Mouse (Mus musculus): ENCODE measurements at regions not wholly inside any gene's neighbourhood (a gene's known extent, or its start where the extent isn't known, plus 50 kb on each side); places are given as distances from the start of the nearest gene placed in this dataset.

DNA sequence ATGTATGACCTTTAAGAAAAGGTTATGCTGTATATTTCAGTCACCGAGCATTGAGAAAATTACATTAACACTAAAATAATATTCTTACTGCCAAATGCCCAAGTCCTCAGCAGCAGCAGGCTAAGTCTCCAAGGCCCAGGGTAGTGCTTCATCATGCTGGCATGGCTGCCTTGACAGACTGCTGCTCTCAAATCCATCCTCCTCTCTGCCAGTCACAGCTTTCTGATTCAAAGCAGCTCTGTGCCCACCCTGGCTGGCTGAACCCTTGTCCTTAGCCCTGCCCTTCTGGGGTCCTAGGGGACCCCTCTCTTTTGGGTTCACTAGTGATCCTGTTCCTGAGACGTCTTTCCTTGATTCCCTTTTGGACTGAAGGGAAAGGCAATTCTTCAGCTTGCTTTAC is 251.0 kb downstream of the Gm10295 start:
- H3K27me3 ChIP-seq (ENCODE audit: insufficient read depth, low read length): no peaks in the 10 kb centered on the region
- H3K4me3 ChIP-seq (replicated peaks; ENCODE audit: low read length): no peak overlapping the region
- no peaks in the 10 kb centered on the region for H3K9me3 ChIP-seq (ENCODE audit: low read length)
- TF ChIP-seq NANOG (IDR thresholded peaks at IDR 0.05; ENCODE audit: borderline replicate concordance, low read length) (no peak), POU5F1 (IDR thresholded peaks at IDR 0.05; ENCODE audit: borderline replicate concordance, low read length) (no peak), CTCF (conservative IDR thresholded peaks at IDR 0.05; ENCODE audit: low read length) (no peak)
- no peaks in the 10 kb centered on the region for H3K4me1 ChIP-seq (replicated peaks; ENCODE audit: low read depth, low read length)
- no peaks in the 10 kb centered on the region for H3K36me3 ChIP-seq (ENCODE audit: insufficient read depth, low read length)

- Histone ChIP-seq H3K27me3 (ENCODE audit: insufficient read depth, low read length) (no peaks in the 10 kb centered on the region), H3K4me1 (replicated peaks; ENCODE audit: low read depth, low read length) (no peaks in the 10 kb centered on the region), H3K4me3 (replicated peaks; ENCODE audit: low read length) (no peak overlapping the region), H3K36me3 (ENCODE audit: insufficient read depth, low read length) (no peaks in the 10 kb centered on the region), H3K9me3 (ENCODE audit: low read length) (no peaks in the 10 kb centered on the region)
- TF ChIP-seq POU5F1 (IDR thresholded peaks at IDR 0.05; ENCODE audit: borderline replicate concordance, low read length) (no peak), CTCF (conservative IDR thresholded peaks at IDR 0.05; ENCODE audit: low read length) (no peak), NANOG (IDR thresholded peaks at IDR 0.05; ENCODE audit: borderline replicate concordance, low read length) (no peak)
Observed at GRCm38 (mm10) chr7:71098276-71098675, 253.0 kb downstream of the Gm10295 start.

DNA sequence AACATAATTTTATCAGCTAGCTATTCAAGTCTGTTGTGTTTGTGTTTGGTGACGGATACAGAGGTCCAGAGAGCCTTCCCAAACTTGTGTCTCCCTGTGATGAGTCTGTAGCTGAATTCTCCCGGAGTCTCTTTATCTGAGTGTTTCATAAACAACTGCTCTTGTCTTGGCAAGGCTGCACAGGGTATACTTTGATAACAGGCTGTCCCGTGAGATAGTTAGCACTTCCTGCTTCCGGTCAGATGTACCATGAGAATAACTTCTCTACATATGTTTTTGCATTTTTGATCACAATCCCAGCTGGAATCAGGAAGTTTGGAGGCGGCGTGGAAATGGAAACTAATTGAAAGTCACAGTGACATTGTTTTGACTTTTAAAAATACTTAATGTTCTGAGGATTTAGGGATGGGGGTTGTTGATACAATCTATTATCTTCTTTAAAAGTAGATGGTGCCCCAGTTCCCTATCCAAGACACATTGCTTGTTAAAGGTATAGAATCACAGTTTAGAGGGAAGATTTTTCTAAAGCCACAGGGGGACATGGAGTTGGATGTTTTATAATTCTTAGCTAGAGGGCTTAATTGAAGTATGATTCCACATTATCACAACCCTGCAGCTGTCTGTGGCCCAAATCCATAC is 257.9 kb downstream of the Gm10295 start:
- Histone ChIP-seq H3K36me3 (ENCODE audit: insufficient read depth, low read length) (no peaks in the 10 kb centered on the region), H3K27me3 (ENCODE audit: insufficient read depth, low read length) (no peaks in the 10 kb centered on the region)
- TF ChIP-seq NANOG (IDR thresholded peaks at IDR 0.05; ENCODE audit: borderline replicate concordance, low read length): no peak
- TF ChIP-seq POU5F1 (IDR thresholded peaks at IDR 0.05; ENCODE audit: borderline replicate concordance, low read length): no peak
- TF ChIP-seq CTCF (conservative IDR thresholded peaks at IDR 0.05; ENCODE audit: low read length): no peak

GRCm38 (mm10) chr7:71092825-71093224 is 258.5 kb downstream of the Gm10295 start:
- TF ChIP-seq POU5F1 (IDR thresholded peaks at IDR 0.05; ENCODE audit: borderline replicate concordance, low read length) (no peak), CTCF (conservative IDR thresholded peaks at IDR 0.05; ENCODE audit: low read length) (no peak), NANOG (IDR thresholded peaks at IDR 0.05; ENCODE audit: borderline replicate concordance, low read length) (no peak)
- no peak overlapping the region for H3K4me3 ChIP-seq (replicated peaks; ENCODE audit: low read length)
- H3K4me1 ChIP-seq (replicated peaks; ENCODE audit: low read depth, low read length): no peaks in the 10 kb centered on the region
- H3K27me3 ChIP-seq (ENCODE audit: insufficient read depth, low read length): no peaks in the 10 kb centered on the region
- no peaks in the 10 kb centered on the region for H3K36me3 ChIP-seq (ENCODE audit: insufficient read depth, low read length)
- no peaks in the 10 kb centered on the region for H3K9me3 ChIP-seq (ENCODE audit: low read length)

More for the DNA sequence above, 257.9 kb downstream of the Gm10295 start:
- Histone ChIP-seq H3K4me1 (replicated peaks; ENCODE audit: low read depth, low read length) (no peaks in the 10 kb centered on the region), H3K4me3 (replicated peaks; ENCODE audit: low read length) (no peak overlapping the region), H3K9me3 (ENCODE audit: low read length) (no peaks in the 10 kb centered on the region)

- H3K9me3 ChIP-seq (ENCODE audit: low read length): no peaks in the 10 kb centered on the region
- H3K27me3 ChIP-seq (ENCODE audit: insufficient read depth, low read length): no peaks in the 10 kb centered on the region
- no peaks in the 10 kb centered on the region for H3K4me1 ChIP-seq (replicated peaks; ENCODE audit: low read depth, low read length)
- H3K36me3 ChIP-seq (ENCODE audit: insufficient read depth, low read length): no peaks in the 10 kb centered on the region
- H3K4me3 ChIP-seq (replicated peaks; ENCODE audit: low read length): no peak overlapping the region
- no peak for TF ChIP-seq POU5F1 (IDR thresholded peaks at IDR 0.05; ENCODE audit: borderline replicate concordance, low read length)
- TF ChIP-seq CTCF (conservative IDR thresholded peaks at IDR 0.05; ENCODE audit: low read length): no peak
- no peak for TF ChIP-seq NANOG (IDR thresholded peaks at IDR 0.05; ENCODE audit: borderline replicate concordance, low read length)
Observed at GRCm38 (mm10) chr7:71092301-71092700, 259.0 kb downstream of the Gm10295 start.

DNA sequence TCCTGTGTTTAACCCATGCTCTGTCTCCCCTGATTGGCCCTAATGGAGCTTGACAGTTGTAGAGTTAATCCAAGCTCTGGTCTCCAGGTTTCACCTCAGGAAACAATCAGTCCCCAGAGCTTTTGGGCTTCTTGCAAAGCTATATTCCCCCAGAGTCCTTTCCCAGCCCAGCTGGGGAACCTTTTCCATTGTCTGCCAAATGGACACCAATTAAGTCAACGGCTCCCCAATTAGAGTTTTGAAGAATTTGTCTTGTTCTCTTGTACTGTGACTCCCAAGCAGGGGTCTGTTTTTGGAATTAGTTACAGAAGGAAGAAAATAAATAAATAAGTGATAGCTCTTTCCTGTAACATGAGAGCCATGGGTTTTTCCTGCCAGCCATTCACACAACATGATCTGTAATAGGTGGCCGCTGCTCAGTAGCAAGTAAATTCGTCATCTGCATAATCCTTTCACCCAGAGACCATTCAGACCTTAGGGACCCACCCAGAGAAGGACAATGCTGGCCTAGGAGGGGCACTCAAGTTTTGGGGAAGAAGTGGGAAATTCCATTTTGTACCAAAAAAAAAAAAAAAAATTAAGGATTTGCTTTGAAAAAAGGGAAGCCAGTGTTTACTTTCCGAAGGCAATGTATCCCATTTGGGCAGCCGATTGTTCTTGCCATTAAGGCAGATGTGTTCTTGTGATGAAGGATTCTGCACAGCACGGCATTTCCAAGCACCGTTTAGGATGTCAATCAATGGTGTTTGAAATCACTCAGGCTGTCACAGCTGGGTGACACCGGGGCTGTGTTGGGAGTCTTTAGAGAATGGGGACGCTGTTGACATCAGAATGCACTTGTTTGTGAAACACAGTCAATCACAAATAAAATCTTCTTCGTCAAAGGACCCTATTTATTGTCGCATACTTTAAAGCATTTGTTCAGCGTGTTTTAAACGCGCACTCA is 286.6 kb downstream of the Gm10295 start:
- Histone ChIP-seq H3K4me3 (replicated peaks; ENCODE audit: low read length) (no peak overlapping the region), H3K4me1 (replicated peaks; ENCODE audit: low read depth, low read length) (peaks cover 20% of the 10 kb centered on the region), H3K9me3 (ENCODE audit: low read length) (no peaks in the 10 kb centered on the region), H3K27me3 (ENCODE audit: insufficient read depth, low read length) (no peaks in the 10 kb centered on the region), H3K36me3 (ENCODE audit: insufficient read depth, low read length) (no peaks in the 10 kb centered on the region)
- TF ChIP-seq CTCF (conservative IDR thresholded peaks at IDR 0.05; ENCODE audit: low read length): no peak
- peak; percentile 39; the same call in 1 of the 2 replicates for TF ChIP-seq NANOG (IDR thresholded peaks at IDR 0.05; ENCODE audit: borderline replicate concordance, low read length)

DNA sequence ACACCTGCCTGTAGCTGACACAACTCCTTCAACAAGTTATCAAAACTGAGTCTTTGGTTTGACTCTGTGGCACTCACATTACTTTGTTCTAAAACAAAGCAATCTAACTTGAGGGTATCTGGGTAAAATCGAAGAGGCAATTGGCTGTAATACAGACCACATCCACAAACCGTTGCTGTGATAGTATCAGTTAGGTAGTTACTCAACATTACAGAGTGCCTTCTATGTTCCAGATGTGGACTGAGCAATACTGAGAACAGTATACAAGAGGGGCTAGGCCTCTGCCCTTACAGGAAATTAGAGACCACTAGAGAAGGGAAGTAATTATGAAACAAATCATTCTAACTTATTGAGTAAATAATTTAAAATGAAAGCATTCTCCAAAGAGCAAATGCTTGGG is 300.5 kb downstream of the Gm10295 start:
- Histone ChIP-seq H3K27me3 (ENCODE audit: insufficient read depth, low read length) (no peaks in the 10 kb centered on the region), H3K4me3 (replicated peaks; ENCODE audit: low read length) (no peak overlapping the region), H3K36me3 (ENCODE audit: insufficient read depth, low read length) (no peaks in the 10 kb centered on the region), H3K4me1 (replicated peaks; ENCODE audit: low read depth, low read length) (peaks cover 7% of the 10 kb centered on the region), H3K9me3 (ENCODE audit: low read length) (no peaks in the 10 kb centered on the region)
- TF ChIP-seq NANOG (IDR thresholded peaks at IDR 0.05; ENCODE audit: borderline replicate concordance, low read length): no peak
- no peak for TF ChIP-seq POU5F1 (IDR thresholded peaks at IDR 0.05; ENCODE audit: borderline replicate concordance, low read length)
- no peak for TF ChIP-seq CTCF (conservative IDR thresholded peaks at IDR 0.05; ENCODE audit: low read length)

- no peaks in the 10 kb centered on the region for H3K36me3 ChIP-seq (ENCODE audit: insufficient read depth, low read length)
- no peak overlapping the region for H3K4me3 ChIP-seq (replicated peaks; ENCODE audit: low read length)
- H3K9me3 ChIP-seq (ENCODE audit: low read length): 0 out of 2 replicates have a peak, but pooled peaks cover 3% of the 10 kb centered on the region
- H3K4me1 ChIP-seq (replicated peaks; ENCODE audit: low read depth, low read length): peaks cover 7% of the 10 kb centered on the region
- no peaks in the 10 kb centered on the region for H3K27me3 ChIP-seq (ENCODE audit: insufficient read depth, low read length)
- TF ChIP-seq CTCF (conservative IDR thresholded peaks at IDR 0.05; ENCODE audit: low read length): no peak
Observed at GRCm38 (mm10) chr7:71047201-71047600, 304.1 kb downstream of the Gm10295 start.

All from E14TG2a.4 (cell line).